Mouse (Mus musculus): ENCODE results near the gene Myo1a.
"Not testable (repeated sequence)": the region's sequence is repeated elsewhere in the genome, so short reads cannot be mapped to it uniquely, and the experiment has no call there.

Gene Myo1a

DNA sequence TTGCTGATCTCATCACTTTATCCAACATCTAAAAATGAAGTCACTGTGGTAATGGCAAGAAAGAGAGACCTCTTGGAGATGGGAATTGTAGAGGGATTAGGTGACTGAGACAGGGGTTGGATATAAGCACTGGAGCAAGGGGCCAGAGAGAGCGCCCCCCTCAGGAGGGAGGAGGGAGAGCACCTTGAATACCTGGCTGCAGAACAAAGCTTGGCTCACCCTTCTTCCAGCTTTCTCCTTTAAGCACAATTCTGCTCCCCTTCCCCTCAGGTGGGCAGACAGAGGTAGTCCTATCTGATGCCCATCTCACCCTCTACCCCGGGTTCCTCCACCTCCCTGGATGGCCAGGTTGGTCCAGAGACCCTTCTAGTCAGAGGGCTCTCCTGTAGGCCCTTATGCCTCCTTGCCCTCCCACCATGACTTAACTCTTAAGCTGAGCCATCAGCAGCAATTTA lies at the start of gene Myo1a:
TSS of gene Myo1a (plus strand) at position 405 of the 455 bp plus-strand sequence.
- DNase-seq, result no peak

DNA sequence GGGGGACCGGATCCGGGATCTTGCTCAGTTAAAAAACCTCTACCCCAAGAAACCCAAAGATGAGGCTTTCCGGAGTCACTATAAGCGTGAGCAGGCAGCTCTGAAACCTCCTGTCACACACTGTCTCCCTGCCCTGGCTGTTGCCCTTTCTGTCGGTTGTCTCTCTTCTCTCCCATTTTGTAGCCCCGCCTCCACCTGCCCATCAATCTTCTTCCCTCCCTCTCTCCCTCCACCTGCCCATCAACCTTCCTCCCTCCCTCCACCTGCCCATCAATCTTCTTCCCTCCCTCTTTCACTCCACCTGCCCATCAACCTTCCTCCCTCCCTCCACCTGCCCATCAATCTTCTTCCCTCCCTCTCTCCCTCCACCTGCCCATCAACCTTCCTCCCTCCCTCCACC lies 47.4 kb upstream of the Myo1a start:
- DNase-seq, result not testable (repeated sequence)

DNA sequence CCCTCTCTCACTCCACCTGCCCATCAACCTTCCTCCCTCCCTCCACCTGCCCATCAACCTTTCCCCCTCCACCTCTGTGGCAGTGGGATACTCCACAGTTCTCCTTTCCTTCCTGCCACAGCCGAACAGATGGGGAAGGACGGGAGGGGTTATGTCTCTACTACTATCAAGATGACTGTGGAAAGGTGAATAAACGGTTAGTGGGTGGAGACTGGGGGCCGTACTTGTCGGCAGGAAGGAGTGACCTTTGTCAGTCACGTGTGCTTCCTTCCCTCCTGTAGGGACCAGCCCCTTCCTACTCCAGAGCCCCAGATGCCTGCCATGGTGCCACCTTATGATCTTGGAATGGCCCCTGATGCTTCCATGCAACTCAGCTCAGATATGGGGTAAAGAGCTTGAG lies 46.9 kb upstream of the Myo1a start:
- no peak for DNase-seq

DNA sequence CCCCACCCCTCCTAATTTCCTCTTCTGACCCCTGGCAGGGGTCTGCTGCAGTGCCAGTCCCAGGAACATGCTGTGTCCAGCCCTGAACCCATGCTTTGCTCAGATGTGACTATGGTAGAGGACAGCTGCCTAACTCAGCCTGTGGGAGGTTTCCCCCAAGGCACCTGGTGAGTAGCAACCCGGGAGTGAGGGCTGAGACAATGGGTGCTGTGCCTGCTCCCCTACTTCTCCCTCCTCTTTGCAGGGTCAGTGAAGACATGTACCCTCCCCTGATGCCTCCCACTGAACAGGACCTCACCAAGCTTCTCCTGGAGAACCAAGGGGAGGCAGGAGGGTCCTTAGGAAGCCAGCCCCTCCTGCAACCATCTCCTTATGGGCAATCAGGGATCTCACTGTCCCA lies 45.4 kb upstream of the Myo1a start:
- DNase-seq, result no peak

DNA sequence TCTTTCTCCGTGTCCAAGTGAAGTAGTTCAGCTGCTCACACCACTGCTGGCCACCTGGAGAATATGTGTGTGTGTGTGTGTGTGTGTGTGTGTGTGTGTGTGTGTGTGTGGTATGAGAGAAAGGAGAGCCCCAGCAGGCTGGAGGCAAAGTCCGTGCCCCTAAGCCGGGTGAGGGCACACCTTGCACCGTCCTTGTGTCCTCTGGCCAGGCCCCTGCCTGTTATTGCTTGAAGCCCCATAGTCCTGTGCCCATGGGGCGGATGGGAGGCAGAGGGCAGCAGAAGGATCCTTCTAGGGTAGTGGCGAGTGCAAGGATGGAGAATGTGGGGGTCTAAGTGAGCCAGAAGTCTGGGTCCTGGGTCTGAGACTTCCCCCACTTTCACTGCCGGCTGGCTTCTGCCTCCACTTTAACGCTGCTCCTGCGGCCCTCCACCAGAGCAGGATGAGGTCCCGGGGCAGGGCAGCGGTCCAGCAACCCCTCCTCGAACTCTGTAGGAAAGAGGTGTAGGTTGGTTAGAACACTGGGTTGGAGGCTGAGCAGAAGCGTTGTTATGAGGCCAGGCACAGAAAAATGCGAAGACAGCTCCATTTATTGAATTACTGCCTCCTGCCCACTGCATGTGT lies 43.6 kb upstream of the Myo1a start:
- DNase-seq, result peak; percentile 42

DNA sequence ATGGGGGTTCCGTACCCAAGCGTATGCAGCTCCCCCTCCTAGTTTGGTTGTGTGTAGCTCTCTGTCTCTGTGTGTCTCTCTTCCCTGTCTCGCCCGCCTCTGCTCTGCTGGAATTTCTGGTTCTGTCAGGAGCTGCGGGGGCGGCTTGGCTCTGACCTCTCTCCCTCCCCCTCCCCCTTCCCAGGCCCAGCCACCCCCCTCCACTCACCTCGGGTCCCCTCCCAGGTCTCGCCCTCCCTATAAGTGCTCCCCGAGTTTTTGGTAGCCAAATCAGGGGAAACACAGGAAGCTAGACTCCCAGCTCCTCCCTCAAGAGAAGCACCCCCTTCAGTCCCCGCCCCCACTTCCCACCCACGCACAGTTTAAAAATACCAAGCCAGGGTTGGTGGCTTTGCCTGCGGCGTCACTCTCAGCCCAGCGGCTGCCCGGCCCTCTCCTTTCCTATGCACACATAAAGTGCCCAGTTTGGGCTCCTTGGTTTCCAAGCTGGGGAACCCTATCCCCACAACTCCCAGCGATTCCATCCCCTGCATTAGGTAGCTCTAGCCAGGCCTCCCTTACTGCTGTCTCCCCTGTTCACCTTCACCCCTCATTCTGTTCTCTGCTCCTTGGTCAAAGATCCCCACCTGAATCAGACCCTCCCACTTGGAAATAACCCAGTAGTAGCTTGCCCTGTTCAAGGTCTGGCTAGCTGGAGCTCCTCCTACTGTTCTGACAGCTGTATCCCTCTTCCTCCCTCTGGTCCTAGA lies 42.9 kb upstream of the Myo1a start:
- DNase-seq, result peak; percentile 78

DNA sequence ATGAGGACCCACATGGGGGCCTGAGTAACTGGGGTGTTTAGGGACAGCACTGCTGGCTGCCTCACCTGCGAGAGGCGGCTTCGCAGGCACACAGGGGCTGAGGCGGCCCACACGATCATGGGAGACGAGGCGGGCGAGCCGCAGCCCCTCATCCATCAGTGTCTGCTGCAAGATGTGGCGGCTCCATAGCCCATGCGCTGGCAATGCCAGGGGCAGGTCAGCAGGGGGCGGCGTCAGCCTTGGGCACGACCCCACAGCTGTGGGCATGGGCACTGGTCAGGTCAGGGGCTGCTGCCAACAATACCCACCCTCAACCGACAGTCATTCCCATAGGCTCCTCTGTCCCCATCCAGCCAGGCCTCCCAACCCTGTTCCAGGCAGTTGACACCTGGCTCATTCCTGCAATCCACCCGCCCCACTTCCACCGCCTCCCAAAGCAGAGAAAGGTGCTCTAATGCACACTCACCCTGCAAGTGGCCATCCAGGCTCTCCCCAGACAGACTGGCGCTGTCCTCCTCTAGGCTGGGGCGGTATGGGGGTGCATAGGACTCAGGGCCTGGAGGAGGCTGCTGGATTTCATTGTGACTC lies 42.2 kb upstream of the Myo1a start:
- peak; percentile 52 for DNase-seq

DNA sequence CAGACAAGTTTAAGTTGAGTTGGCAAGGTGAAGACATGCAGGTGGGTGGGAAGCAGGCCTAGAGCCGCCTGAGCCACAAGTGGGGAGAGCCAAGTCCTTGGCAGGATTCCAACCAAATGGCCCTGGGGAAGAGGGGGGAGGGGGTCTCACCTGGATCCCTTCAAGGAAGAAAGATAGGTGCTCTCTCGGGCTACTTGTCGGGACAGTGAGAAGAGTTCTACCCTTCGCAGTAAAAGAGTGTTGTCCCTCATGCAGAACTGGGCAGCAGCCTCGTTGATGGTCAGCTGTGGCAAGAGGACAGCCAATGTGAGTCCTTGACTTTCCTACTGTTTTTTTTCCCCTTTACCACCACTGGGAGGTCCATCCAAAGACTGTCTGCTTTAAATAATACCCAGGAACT lies 41.4 kb upstream of the Myo1a start:
- peak; percentile 9 for DNase-seq

DNA sequence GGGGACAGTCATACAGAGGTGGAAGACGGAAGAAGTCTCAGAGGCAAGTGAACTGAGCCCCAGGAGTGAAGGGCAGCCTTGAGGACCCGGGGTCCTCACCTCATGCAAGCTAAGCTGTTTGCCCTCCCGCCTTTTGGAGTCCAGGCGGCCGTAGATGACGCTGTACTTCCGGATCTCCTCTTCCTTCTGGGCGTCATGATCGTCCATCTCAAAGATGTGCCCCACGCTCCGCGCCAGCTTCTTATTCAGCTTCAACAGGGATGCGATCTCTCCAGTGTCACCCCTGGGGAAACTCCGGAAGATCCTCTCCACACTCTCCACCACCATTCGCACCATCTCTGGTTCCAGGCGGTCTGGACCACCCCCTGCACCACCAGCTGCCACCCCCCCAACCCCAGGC lies 40.8 kb upstream of the Myo1a start:
- no peak for DNase-seq

DNA sequence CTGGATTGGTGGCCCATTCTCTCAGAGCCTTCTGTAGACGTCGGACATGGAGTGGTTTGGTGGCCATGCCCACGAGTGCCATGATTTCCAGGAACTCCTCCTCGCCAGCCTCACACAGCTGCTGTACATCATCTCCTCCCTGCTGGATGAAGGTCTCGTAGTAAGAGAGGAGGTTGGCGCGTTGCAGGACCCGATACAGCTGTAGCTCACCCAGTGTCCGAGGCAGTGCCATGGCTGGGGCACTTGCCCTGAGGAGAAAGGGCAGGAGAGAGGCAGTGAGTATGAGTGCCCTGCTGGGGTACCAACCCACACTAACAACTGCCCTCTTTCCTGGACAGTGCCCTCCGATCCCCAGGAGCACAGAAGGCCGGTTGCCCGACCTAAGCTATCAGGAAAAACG lies 40.1 kb upstream of the Myo1a start:
- DNase-seq, result no peak

DNA sequence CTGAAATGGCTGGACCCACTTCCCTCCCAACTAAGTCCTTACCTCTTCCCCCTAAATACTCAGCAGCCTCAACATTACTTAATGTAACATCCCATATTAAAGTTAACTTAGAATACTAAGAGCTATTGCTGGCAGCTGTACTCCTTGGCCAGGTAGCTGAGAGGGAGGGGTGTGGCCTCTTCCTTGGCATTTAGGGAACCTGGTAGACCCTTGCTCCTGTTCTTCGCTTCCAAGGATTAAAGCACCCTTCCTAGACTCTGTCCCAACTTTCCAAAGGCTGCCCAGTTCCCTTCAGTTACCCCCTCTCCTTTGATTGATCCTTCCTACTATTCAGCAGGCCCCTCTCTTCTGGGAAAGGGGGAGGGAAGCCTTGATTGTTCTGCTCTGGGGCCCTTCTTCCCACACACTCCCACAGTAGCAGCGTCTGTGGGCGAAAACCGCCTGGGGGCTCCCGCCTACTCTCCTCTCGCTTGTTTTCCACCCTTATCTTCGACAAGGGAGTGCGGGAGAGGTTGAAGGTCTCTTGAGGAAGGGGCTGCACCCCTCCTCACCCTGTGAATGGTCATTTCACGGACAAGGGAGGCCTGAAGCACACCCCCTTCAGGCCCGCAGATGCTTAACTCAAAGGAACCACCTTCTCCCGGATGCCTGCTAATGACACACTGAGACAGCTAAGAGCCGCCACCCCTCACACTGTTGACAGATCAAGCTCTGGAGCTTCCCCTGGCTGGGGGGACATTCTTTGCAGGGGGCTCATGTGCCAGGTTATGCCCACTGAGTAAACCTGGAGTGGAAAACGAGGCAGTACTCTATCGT lies 39.4 kb upstream of the Myo1a start:
- peak; percentile 25 for DNase-seq

DNA sequence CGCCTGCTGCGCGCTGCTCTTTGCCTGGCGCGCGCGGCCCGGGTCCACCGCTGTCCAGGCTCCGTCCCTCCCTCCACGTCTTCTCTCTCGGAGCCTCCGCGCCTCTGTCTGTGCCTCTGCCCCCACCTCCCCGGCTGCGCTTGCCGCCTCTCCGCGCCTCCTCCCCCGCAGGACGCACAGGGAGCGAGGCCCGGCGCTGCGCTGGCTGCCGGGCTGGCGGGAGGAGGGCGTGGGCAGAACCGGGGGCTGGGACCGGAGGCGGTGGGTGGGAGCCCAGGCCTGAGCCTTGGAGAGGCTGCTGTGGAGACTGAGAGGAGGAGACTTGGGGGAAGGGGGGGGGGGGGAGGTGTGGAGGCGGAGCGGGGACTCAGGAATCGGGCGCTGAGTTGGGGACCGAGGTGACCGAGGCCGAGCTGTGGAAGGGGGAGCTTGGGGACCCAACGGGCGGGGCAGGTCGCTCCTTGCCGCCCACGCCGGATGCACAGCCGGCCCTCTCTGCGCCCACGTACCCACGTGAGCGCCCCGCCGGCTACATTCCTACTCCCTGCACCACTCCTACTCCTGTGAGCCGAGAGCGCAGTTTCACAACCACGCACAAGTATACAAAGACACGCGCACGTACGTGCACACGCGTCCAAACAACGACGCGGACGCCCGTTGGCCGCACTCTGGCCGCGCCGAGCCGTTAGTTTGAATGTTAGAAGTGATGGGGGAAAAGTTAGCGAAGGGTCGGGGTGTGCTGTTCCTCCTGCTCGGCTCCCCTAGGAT lies 38.3 kb upstream of the Myo1a start, which contains the start of gene Nemp1:
TSS of gene Nemp1 (plus strand) at position 401 of the 768 bp plus-strand sequence.
- DNase-seq, result peak; percentile 83

DNA sequence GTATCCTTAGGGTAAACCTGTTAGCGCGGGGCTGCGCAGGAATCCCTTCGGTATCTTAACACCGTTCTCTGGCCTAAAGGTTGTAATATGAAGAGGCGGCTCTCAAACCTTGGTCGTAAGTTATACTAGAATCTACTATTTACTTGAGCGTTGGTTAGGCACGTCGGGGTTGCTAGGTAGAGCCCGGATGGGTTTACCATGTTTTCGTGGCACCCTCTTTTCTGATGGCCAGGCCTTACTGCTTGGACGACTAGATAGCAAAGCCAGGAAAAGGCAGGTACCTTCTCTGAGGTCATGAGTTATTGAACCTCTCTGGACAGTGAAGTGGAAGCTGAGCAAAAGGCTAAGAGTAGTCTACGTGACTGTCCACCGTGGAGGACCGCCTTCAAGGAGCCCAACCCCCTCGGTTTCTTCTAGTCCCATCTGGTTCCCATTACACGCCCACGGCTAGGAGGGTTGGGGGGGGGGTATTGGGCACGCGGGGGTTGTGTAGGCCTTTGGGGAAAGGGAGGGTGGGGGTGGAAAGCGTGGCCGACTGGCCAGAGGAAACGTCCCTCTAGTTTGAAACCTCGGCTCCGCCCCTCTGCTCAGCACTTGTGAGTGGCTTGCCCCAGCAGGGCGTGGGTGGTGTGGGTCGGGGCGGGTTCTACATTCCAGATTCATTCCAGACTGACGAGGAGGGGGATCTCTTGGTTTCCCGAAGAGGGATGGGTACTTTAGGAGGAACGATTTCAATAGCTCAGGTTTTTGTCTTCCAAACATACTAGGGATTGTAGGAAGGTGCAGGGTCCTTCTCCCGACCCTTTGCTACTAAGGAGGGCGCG lies 37.5 kb upstream of the Myo1a start:
- peak; percentile 86 for DNase-seq

DNA sequence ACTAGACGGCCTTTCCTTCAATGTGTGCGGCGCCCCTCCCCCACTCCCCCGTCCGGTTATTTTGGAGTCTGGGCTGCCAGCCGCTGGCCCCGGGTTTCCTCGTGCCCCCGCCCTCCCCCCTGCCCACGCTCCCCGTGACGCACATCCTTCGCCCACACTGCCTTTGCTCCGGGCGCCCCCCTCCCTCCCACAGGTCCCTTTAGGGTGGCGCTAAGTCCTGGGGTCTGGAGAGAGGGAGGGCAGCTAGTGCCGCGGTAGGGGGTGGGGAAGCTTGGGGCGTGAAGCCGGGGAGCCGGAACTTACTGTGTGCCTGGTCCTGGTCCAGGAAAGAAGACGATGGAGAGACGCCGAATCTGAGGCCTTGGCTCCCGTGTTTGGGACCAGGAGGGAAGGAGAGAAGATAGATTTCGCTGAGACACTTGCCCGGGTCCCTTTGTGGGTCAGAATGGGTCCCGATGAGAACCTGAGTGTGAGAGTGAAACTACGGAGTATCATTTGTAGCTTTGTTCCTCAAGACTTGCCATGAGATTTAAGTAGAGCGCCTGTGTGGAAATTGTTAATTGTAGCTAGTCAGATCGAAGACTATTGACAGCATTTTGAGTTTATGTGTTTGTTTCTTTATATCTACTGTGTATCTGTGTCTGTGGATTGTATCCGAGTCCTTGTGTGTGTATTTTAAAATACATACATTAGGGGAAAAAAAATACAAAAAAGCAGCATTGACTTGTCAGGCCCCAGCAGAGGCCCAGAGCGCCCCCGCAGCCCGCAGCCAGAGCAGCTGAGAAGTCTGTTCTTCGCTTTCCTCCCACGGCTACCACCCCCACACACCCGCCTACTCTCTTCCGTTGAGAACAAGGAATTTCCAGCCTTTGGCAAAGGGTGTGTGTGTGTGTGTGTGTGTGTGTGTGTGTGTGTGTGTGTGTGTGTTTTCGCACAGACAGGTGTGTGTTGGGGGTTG lies 36.6 kb upstream of the Myo1a start, which contains the start of gene Nab2:
TSS of gene Nab2 (minus strand) at position 476 of the 958 bp plus-strand sequence.
- peak; percentile 78 for DNase-seq

DNA sequence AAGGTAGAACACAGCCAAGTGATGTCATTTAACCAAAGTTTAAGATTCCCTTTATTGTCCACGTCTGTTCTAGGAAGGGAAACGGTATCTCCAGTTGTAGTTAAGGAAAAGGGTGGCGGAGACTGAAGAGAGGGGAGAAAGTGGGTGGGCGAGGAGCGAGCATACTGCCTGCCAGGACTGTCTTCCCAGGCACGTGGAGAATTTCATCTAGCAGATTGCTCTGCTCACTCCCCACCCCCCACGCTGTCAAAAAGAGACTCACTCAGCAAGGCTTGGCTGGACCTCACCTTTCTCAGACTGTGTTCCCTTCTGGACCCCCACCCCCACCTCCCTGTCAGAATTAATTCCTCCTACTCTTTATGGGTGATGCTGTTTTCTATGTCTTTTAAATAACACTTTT lies 35.8 kb upstream of the Myo1a start:
- no peak for DNase-seq

DNA sequence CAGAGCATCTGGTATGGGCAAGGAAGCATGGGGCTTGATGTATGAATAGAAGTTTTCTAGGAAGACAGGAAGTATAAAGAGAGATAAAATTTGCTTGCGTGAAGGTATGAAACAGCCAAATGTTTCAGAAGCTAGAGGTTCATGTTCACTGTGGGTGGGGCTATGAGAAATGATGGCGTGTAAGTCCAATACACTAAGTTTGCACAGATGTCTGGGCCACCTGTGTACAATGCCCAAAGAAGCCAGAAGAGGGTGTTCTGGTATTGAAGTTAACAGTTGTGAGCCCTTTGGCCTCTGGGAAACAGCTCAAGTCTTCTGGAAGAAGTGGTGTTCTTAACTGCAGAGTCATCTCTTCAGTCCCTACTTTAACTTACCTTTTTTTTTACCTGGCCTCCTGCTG lies 34.8 kb upstream of the Myo1a start:
- no peak for DNase-seq

DNA sequence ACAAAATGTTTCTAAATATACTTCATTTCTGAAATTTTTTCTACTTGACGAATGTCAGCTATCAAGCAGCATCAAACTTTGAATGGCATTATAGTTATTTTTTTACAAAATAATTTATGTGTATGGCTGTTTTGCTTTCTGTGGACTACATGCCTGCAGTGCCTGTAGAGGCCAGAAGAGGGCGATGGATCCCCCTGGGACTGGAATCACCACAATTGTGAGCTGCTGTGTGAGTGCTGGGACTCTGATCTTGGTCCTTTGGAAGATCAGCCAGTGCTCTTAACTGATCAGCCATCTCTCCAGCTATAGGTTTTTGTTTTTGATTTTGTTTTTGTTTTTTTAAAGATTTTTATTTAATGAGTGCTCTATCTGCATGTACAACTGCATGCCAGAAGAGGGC lies 33.7 kb upstream of the Myo1a start:
- peak; percentile 38 for DNase-seq

DNA sequence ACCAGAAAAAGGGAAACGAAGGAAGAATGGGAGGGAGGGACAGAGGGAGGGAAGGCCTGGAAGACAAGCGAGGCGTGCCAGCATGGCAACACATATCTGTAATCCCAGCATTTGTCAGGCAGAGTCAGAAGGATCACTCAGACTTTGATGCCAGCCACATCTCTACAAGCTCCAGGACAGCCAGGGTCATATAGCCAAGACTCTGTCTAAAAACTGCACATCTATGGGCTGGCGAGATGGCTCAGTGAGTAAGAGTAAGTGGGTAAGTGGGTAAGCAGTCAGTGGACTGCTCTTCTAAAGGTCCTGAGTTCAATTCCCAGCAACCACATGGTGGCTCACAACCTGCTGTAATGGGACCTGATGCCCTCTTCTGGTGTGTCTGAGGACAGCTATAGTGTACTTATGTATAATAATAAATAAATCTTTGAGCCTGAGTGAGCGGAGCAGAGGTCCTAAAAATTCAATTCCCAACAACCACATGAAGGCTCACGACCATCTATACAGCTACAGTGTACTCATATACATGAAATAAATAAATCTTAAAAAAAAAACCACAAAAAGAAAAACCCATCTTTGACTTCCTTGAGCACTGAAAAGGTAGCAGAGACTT lies 30.8 kb upstream of the Myo1a start:
- DNase-seq, result no peak

DNA sequence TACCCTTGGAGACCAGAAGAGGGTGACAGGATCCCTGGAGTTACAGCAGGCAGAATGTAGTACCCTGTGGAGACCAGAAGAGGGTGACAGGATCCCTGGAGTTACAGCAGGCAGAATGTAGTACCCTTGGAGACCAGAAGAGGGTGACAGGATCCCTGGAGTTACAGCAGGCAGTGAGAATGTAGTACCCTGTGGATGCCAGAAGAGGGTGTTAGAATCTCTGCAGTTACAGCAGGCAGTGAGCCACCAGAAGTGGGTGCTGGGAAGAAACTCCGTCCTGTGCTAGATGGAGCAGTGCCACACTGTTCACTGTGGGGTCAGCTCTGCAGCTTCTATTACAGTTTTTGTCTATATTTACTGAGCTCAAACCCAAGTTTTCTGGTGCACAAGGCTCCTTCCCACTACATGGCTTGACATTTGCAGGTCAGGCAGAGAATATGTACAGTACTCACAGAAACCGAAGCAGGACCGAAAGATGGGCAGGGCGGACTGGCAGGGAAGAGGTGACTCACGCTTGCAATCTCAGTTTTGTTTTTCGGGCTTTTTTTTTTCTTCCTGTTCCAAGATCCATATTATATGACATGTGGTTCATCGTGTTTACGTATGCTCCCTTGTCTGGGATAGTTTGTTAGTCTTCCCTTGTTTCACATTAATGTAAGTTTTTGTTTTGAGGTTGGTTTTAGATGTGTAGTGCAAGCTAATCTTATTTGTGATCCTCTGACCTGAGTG lies 30.0 kb upstream of the Myo1a start:
- DNase-seq, result peak; percentile 91

All from kidney, adult 18-20 months (tissue).